Mouse (Mus musculus): Measurements from ENCODE around the gene Mip.
A peak's percentile ranks its signal among the peaks of the same experiment; 100 is the strongest.
"Not testable (repeated sequence)": the region's sequence is repeated elsewhere in the genome, so short reads cannot be mapped to it uniquely, and the experiment has no call there.

Gene Mip

DNA sequence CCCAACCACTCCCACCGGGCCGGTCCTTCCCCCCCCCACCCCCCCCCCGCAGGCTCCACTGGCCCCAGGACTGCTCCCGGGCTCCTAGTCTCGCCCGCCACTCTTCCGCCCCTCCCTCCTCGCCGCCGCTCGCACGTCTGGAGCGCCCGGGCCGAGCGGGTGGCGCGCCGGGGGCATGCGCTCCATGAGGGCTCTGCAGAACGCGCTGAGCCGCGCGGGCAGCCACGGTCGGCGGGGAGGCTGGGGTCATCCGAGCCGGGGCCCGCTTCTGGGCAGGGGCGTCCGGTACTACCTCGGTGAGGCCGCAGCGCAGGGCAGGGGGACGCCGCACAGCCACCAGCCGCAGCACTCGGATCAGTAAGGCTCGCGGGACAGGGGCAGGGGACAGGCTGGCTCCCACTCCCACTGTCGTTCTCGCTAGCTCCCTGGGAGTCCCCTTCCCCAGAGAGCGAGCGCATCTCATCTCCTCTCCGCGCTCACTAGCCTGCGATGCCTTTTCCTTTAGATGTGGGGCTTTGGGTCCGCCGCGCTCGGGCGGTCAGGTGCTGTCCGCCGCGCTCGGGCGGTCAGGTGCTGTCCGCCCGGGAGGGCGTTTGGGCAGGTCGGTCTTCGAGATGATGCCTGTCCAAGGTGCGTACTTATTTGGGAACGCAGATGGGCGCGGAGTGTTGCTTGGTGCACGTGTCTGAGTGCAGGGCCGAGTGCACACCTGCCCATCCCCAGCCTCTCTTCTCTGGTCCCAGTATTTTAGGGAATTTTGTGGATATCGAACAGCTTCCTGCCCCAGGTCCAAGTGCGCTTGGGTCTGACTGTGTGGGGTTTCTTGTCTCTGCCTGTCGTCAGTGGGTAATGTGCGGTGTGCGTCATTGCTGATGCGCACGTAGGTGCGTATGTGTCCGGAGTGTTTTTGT, 30.8 kb upstream of the Mip start:
- Histone ChIP-seq H3K27me3 (ENCODE audit: control insufficient read depth, insufficient read depth, low read length, poor library complexity, severe bottlenecking) (no peaks in the 10 kb centered on the region), H3K36me3 (ENCODE audit: control insufficient read depth, insufficient read depth, low read length, poor library complexity, severe bottlenecking) (no peaks in the 10 kb centered on the region)
- peak; percentile 35 for DNase-seq (ENCODE audit: low read depth, low spot score)

DNA sequence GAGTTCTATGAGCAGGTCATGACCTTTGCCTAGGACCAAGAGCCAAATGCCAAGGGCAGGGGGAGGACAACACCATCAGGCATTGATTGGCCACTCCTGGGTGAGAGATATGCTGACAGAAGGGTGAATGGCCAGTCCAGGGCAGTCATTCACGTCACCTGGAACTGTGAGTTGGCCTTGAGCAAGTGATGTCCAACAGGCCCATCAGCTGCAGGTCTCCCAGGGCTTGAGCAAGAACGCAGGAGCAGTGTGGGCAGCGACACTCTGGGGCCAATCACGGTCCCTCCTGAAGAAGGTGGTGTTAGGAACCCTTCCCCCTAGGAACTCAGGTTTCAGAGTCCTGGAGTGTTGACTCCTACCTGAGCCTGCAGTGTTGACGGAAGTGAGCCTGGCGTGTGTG, 23.8 kb upstream of the Mip start:
- no peaks in the 10 kb centered on the region for H3K36me3 ChIP-seq (ENCODE audit: control insufficient read depth, insufficient read depth, low read length, poor library complexity, severe bottlenecking)
- DNase-seq (ENCODE audit: low read depth, low spot score): no peak
- H3K27me3 ChIP-seq (ENCODE audit: control insufficient read depth, insufficient read depth, low read length, poor library complexity, severe bottlenecking): no peaks in the 10 kb centered on the region

DNA sequence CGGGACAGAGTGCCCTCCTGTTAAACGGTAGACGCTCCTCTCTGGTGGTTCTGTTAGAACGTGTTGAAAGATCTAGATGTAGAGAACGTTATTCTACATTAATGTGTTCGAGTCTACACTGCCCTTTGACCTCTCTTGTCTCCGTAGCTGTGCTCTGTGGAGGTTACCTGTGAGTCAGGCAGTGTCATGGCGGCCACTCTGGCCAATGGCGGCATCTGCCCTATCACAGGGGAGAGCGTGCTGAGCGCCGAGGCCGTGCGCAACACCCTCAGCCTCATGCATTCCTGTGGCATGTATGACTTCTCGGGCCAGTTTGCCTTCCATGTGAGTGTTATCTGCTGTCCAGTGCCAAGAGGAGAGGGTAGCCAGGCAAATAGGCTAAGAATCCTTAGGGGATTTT, 20.7 kb upstream of the Mip start:
- Histone ChIP-seq H3K36me3 (ENCODE audit: control insufficient read depth, insufficient read depth, low read length, poor library complexity, severe bottlenecking) (no peaks in the 10 kb centered on the region), H3K27me3 (ENCODE audit: control insufficient read depth, insufficient read depth, low read length, poor library complexity, severe bottlenecking) (no peaks in the 10 kb centered on the region)
- no peak for DNase-seq (ENCODE audit: low read depth, low spot score)

DNA sequence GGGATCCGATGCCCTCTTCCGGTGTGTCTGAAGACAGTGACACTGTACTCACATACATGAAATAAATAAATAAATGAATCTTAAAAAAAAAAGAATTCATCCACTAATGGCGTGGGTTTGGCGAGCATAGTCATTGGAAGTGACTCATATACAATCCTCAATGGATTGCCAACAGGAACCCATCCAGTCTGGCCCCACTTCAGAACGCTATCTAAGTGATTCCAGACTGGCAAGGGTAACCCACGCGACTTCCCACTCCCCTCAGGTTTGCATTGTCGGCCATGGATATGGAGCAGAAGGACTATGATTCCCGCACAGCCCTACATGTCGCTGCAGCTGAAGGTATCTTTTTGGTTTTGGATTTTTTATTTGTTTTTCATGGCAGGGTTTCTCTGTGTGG, 17.3 kb upstream of the Mip start:
- H3K36me3 ChIP-seq (ENCODE audit: control insufficient read depth, insufficient read depth, low read length, poor library complexity, severe bottlenecking): peaks cover 1% of the 10 kb centered on the region; the same call in 1 of the 2 replicates
- H3K27me3 ChIP-seq (ENCODE audit: control insufficient read depth, insufficient read depth, low read length, poor library complexity, severe bottlenecking): no peaks in the 10 kb centered on the region
- no peak for DNase-seq (ENCODE audit: low read depth, low spot score)

DNA sequence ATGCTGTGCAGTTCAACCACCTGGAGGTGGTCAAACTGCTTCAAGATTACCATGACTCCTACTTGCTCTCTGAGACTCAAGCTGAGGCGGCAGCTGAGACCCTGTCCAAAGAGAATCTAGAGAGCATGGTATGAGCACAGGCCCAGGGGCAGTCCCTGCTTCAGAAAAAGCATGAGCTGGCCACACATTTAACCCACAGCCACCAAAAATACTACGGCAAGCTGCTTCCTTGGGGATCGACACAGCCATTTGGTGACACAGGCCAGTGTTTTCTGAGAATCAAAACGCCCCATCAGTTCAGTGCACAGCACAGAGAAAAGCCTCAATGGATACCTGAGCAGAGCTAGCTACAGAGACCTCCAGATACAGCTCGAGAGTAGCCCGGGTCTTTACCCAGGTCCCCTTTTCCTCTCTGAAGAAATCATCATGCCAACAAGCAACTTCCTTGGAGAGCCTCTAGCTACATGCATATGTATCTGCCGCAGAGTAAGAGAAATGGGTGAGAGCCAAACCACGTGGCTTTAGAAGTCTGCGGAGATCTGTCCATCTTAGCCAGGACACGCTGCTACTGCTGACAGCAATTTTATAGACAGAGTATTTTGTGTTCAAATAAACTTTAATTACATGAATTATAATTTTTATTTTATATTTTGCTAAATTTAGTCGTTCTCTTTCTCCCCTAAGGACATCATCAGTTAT, 16.2 kb upstream of the Mip start:
- H3K27me3 ChIP-seq (ENCODE audit: control insufficient read depth, insufficient read depth, low read length, poor library complexity, severe bottlenecking): no peaks in the 10 kb centered on the region
- peaks cover 1% of the 10 kb centered on the region; the same call in 1 of the 2 replicates for H3K36me3 ChIP-seq (ENCODE audit: control insufficient read depth, insufficient read depth, low read length, poor library complexity, severe bottlenecking)
- no peak for DNase-seq (ENCODE audit: low read depth, low spot score)

DNA sequence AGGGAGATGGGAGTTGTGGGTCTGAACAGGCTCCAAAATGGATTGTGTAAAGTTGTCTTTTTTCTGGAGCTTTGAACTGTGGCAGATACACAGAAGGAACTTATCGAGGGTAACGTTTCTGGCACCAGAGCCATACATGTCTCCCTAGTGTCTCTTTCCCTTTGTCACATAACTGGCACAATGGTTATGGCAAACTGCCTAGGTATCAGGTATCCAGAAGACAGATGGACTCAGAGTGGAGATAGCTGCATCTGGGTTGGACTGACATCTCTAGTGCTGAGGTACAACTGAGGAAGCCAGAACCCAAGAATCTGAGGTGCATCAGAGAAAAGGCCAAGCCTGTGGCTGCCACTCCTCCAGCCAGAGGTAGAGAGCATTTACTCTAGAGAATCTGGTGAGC, 15.5 kb upstream of the Mip start:
- DNase-seq (ENCODE audit: low read depth, low spot score): no peak
- no peaks in the 10 kb centered on the region for H3K27me3 ChIP-seq (ENCODE audit: control insufficient read depth, insufficient read depth, low read length, poor library complexity, severe bottlenecking)

DNA sequence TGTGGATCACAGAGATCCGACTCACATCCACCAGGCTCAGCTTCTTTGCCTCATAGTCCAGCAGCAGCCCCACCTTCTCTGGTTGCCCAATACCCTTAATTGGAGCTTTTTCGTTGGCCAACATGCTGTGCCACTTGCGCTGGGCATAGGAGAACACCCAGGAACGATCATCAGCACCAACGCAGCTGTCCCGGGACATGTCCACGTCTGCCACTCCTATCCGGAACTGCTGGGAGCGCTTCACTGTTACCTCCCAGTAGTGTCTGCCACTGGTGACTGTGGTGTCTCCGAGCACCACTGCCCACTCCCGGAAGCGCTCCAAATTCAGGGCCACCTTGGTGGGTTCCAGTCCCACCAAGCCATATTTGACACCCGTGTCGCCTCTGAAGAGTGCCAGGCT, 14.7 kb upstream of the Mip start:
- Histone ChIP-seq H3K36me3 (ENCODE audit: control insufficient read depth, insufficient read depth, low read length, poor library complexity, severe bottlenecking) (peaks cover 1% of the 10 kb centered on the region; the same call in 1 of the 2 replicates), H3K27me3 (ENCODE audit: control insufficient read depth, insufficient read depth, low read length, poor library complexity, severe bottlenecking) (no peaks in the 10 kb centered on the region)
- DNase-seq (ENCODE audit: low read depth, low spot score): no peak

More for the DNA sequence above, 15.5 kb upstream of the Mip start:
- peaks cover 1% of the 10 kb centered on the region; the same call in 1 of the 2 replicates for H3K36me3 ChIP-seq (ENCODE audit: control insufficient read depth, insufficient read depth, low read length, poor library complexity, severe bottlenecking)

DNA sequence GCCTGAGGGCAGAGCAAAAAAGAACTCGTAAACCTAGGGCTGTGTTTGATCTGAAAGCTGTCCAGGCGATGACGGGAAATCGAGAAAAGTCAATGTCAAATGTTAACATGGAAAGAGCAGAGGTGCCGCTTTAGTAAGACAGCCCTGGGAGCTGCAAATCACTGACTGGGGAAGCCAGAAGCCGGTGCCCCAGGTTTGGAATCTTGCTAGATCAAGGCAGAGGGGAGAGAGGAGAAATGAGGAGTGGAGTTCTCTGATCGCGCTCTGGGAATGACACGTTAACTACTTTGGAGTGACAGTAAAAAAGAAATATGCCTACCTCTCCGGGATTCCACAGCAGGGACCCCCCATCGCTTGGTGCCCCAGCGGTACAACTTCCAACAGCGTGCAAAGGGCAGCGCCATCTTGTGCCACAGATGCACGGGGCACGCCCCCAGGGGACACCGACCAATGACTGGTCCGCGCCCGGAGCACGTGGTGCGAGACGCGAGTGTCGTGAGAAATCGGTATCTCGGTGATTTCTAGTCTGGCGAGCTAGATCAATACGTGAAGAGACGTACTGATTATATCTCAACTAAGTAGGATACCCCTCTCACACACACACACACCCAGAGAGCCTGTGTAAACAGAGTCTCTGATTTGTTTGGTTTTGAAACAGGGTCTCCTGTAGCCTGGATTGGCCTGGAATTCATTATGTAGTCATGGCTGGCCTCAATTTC, 14.1 kb upstream of the Mip start, which contains the start of gene Spryd4:
Gene Spryd4 (minus strand): TSS at position 418 of the 719 bp plus-strand sequence.
- H3K36me3 ChIP-seq (ENCODE audit: control insufficient read depth, insufficient read depth, low read length, poor library complexity, severe bottlenecking): peaks cover 1% of the 10 kb centered on the region; the same call in 1 of the 2 replicates
- peak; percentile 92 for DNase-seq (ENCODE audit: low read depth, low spot score)
- H3K27me3 ChIP-seq (ENCODE audit: control insufficient read depth, insufficient read depth, low read length, poor library complexity, severe bottlenecking): no peaks in the 10 kb centered on the region

DNA sequence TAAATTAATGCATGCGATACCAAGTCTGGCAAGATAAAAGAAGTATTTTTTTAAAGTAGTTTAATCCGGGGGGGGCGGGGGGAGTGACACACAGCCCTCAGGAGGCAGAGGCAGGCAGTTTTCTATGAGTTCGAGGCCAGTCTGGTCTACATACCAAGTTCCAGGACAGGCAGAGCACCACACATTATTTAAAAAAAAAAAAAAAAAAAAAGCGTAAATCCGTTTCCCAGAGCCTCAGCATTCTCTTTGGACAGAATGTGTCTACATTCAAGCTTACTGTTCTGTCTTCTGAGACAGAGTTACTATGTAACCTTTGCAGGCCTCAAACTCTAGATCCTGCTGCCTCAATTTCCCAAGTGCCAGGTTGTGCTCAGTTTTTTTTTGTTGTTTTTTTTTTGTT, 13.5 kb upstream of the Mip start:
- Histone ChIP-seq H3K36me3 (ENCODE audit: control insufficient read depth, insufficient read depth, low read length, poor library complexity, severe bottlenecking) (peaks cover 1% of the 10 kb centered on the region; the same call in 1 of the 2 replicates), H3K27me3 (ENCODE audit: control insufficient read depth, insufficient read depth, low read length, poor library complexity, severe bottlenecking) (no peaks in the 10 kb centered on the region)
- no peak for DNase-seq (ENCODE audit: low read depth, low spot score)

DNA sequence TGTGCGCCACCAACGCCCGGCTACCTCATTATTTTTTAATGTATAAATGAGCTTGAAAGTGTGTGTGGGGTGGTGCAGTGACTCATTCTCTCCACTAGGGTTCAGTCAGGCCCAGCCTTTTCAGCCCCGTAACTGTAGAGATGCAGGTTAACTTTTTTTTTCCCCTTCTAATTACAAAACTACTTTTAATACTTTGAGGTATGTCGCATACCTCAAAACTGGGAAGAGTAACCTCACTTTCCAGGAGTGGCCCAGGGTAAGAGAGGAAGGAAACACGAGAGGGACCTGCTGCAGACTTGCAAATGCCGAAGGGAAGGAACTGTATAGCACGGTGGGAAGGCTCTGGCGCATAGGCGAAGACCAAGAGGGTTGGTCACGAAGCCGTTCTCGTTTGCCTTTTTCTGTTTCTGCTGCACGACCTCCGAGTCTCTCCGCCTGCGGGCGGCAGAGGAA, 12.7 kb upstream of the Mip start:
- Histone ChIP-seq H3K36me3 (ENCODE audit: control insufficient read depth, insufficient read depth, low read length, poor library complexity, severe bottlenecking) (peaks cover 1% of the 10 kb centered on the region; the same call in 1 of the 2 replicates), H3K27me3 (ENCODE audit: control insufficient read depth, insufficient read depth, low read length, poor library complexity, severe bottlenecking) (no peaks in the 10 kb centered on the region)
- peak; percentile 86 for DNase-seq (ENCODE audit: low read depth, low spot score)

DNA sequence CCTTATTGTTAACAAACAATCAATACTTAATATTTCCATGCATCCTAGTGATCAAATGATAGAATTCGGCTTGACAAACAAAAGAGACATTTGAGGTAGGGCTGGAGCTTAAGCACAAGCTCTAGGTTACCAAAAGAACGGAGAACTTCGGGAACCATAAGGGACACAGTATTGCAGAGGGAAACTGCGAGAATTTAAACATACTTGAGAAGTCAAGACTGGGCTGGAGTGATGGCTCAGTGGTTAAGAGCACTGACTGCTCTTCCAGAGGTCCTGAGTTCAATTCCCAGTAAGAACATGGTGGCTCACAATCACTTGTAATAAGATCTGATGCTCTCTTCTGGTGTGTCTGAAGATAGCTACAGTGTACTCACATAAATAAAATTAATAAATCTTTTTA, 11.5 kb upstream of the Mip start:
- not testable (repeated sequence) for H3K27me3 ChIP-seq (ENCODE audit: control insufficient read depth, insufficient read depth, low read length, poor library complexity, severe bottlenecking); DNase-seq (ENCODE audit: low read depth, low spot score); H3K36me3 ChIP-seq (ENCODE audit: control insufficient read depth, insufficient read depth, low read length, poor library complexity, severe bottlenecking)

DNA sequence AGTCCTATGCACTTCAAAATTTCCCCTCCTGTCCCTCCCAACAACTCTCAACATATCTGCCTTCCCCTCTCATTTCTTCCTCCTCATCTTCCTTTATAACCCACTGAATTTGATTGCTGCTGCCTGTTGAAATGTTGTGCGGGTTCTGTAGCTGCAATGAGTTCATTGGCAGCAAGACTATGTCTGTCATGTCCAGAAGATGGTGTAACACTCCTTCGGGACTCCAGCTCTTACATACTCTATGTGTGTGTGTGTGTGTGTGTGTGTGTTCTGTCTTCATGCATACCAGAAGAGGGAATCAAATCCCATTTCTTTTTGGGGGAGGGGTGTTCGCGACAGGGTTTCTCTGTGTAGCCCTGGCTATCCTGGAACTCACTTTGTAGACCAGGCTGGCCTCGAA, 10.7 kb upstream of the Mip start:
- Histone ChIP-seq H3K36me3 (ENCODE audit: control insufficient read depth, insufficient read depth, low read length, poor library complexity, severe bottlenecking) (peaks cover 1% of the 10 kb centered on the region; the same call in 1 of the 2 replicates), H3K27me3 (ENCODE audit: control insufficient read depth, insufficient read depth, low read length, poor library complexity, severe bottlenecking) (no peaks in the 10 kb centered on the region)
- DNase-seq (ENCODE audit: low read depth, low spot score): no peak

DNA sequence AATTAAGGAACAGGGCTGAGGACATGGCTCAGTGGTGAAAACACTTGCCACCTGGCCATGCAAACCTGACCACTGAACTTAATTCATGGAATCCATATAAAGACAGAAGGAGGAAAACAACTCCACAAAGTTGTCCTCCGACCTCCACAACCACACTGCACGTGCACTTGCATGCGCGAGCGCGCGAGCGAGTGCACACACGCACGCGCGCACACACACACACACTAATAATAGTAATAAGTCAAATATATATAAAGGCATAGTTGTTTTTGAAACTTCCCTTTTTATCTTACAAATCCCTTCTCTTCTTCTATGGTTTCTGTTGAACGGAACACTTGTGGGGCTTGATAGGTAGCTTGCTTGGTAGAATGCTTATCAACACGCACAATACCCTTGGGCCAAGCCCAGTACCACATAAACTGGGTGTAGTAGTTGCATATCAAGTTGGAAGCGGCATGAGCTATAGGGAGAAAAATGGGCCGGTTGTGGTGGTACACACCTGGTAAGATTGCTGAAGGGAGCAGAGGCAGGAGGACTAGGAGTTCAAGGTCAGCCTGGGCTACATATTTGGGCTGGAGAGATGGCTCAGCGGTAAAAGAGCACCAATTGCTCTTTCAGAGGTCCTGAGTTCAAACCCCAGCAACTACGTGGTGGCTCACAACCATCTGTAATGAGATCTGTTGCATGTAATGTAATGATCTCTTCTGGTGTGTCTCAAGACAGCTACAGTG, 7.1 kb upstream of the Mip start:
- no peak for DNase-seq (ENCODE audit: low read depth, low spot score)
- no peaks in the 10 kb centered on the region for H3K36me3 ChIP-seq (ENCODE audit: control insufficient read depth, insufficient read depth, low read length, poor library complexity, severe bottlenecking)
- no peaks in the 10 kb centered on the region for H3K27me3 ChIP-seq (ENCODE audit: control insufficient read depth, insufficient read depth, low read length, poor library complexity, severe bottlenecking)

Data from splenic B cell, adult 2 months (primary cell).